Mouse (Mus musculus): ENCODE results near the gene Egfem1. TPM values are rescaled to one million over a fixed set of nuclear protein-coding genes. Genes with fewer than 3 reads are reported as not detected.

Gene Egfem1
- polyA plus RNA-seq, 1 experiment from 2014 or later, result 0.91 TPM

DNA sequence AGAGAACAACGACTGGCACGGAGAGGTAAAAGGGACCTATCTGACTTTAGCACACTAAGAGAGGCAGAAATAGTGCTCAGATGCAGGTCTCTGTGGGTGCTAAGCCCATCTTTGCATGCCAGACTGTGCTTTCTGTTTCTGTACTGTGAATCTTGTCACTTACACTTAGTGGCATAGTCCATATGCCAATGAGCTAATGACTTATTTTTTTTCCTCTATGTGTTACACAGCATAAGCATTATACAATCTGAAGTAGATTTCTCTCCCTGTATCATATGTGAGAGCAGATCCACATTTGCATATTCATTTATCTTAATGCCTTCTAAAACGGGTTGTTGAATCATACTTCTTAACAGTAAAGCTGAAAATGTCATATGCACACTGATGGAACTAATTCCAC lies 317.2 kb downstream of the Egfem1 start:
- Histone ChIP-seq H3K9ac (no peak overlapping the region), H3K4me3 (replicated peaks) (no peak overlapping the region), H3K4me1 (no peaks in the 10 kb centered on the region), H3K27me3 (replicated peaks) (no peaks in the 10 kb centered on the region), H3K27ac (no peak overlapping the region), H3K9me3 (no peaks in the 10 kb centered on the region), H3K4me2 (no peak overlapping the region), H3K36me3 (no peaks in the 10 kb centered on the region)
- WGBS, result 79% methylated on average over 3 of the region's 3 CpGs
- no peak for ATAC-seq (ENCODE audit: insufficient read depth, low FRiP score, low read depth)

DNA sequence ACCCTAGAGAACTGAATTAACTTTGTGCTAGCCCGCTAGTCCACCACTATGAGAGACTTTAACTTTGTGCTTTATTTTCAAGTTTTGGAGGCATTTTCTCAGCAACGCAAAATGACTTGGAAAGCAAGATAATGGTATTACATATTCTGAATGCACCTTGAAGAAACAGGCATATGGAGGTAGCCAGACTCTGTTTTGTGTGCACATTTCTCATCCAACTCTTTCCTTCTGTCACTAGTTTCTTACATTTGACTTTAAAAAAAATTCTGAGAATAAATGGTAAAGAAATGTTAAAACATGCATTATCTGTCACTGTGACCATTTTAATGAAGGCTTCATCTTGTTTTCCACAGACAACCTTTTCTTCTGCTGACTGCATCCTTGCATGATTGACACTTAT lies 339.8 kb downstream of the Egfem1 start:
- Histone ChIP-seq H3K27ac (no peak overlapping the region), H3K9ac (no peak overlapping the region), H3K4me3 (replicated peaks) (no peak overlapping the region), H3K9me3 (no peaks in the 10 kb centered on the region), H3K4me1 (no peaks in the 10 kb centered on the region), H3K27me3 (replicated peaks) (no peaks in the 10 kb centered on the region), H3K4me2 (no peak overlapping the region), H3K36me3 (no peaks in the 10 kb centered on the region)
- WGBS, result 91% methylated on average over 2 of the region's 2 CpGs
- ATAC-seq (ENCODE audit: insufficient read depth, low FRiP score, low read depth), result no peak

DNA sequence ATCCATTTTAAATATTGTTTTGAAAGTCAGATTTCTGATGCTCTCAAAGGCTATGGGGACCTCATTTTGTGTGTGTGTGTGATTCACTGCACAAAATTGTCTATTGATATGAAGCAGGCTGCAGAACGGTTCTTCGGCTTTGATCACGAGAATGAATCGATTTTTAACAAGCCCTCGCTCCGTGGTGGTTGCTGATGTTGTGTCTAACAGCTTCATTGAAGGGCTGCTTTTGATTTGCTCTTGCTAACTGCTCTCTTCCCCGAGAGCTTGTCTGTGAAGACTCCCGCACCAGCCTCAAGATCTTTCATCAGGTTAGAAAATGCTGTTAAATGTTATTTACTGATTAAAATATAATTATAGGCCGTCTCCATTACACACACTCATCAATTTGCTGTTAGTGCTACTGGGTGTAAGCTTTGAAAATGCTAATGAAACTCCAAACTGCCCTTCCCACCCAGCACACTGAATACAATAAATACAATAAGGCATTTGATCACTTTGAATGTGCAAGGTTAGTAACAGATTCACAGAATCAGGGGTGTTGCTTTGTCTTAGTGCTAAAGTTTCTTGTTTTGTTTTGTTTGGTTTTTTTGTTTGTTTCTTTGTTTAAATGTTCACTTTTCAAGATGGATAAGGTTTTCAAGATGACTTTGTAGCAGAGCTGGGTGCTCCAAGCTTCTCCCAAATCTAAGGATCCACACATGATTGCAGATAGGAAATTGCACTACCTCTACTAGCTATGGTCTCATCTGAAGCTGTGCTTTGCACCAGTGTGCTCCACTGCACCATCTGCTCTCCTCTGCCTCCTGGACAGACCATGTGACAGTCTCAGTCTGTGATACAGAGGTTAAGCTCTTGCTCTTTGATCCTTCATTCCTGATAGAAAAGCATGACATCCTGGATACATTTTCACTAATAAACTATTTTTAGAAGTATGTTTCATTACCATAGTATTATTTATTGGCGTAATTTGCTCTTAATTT lies 350.6 kb downstream of the Egfem1 start:
- no peaks in the 10 kb centered on the region for H3K36me3 ChIP-seq
- no peak overlapping the region for H3K9ac ChIP-seq
- H3K9me3 ChIP-seq, result no peaks in the 10 kb centered on the region
- H3K4me3 ChIP-seq (replicated peaks), result no peak overlapping the region
- H3K4me2 ChIP-seq, result no peak overlapping the region
- no peak overlapping the region for H3K27ac ChIP-seq
- no peaks in the 10 kb centered on the region for H3K4me1 ChIP-seq
- WGBS, result 71% methylated on average over 10 of the region's 10 CpGs
- ATAC-seq (ENCODE audit: insufficient read depth, low FRiP score, low read depth), result no peak
- no peaks in the 10 kb centered on the region for H3K27me3 ChIP-seq (replicated peaks)

DNA sequence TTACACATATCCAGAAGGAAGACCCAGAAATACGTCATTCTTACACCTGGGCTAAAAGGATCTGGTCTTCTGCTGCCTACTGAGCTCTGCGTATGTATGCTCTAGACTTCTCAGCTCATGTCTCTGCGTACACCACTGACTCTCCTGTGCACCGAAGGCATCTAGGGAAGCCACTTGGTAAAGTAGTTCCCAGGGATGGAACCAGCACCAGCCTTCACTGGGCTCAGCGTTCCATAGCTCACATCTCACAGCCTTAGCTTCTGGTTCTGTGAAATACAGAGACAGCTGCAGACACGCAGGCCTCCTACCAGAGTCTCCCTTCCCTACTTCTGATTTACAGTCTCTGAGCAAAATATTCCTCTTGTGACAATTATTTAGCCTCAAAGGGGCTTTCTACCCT lies 361.2 kb downstream of the Egfem1 start:
- Histone ChIP-seq H3K4me1 (no peaks in the 10 kb centered on the region), H3K36me3 (no peaks in the 10 kb centered on the region), H3K27me3 (replicated peaks) (no peaks in the 10 kb centered on the region), H3K4me3 (replicated peaks) (no peak overlapping the region), H3K4me2 (no peak overlapping the region), H3K9ac (no peak overlapping the region), H3K9me3 (no peaks in the 10 kb centered on the region), H3K27ac (no peak overlapping the region)
- ATAC-seq (ENCODE audit: insufficient read depth, low FRiP score, low read depth), result no peak
- 84% methylated on average over 6 of the region's 6 CpGs for WGBS

DNA sequence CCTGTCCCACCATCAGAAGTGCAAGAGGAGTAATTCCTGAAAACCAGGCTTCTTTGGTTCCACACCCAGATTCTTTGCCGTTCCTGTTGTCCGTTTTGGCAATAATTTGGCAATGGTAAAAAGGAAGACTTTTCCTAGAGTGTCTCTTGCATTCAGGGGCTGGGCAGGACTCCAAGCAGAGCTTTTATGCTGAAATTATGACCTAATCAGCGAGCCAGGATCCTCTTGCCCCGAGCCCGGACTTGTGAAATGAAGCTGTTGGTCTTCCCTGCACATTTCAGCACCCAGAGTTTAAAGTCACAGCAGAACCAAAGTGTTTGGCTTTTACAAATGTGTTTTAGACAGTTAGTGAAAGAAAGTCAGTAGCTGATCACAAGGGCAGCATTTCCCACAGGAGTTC lies 362.8 kb downstream of the Egfem1 start:
- WGBS, result 48% methylated on average over 5 of the region's 5 CpGs
- H3K36me3 ChIP-seq, result no peaks in the 10 kb centered on the region
- no peak overlapping the region for H3K4me3 ChIP-seq (replicated peaks)
- H3K4me1 ChIP-seq, result no peaks in the 10 kb centered on the region
- no peak overlapping the region for H3K4me2 ChIP-seq
- H3K9me3 ChIP-seq, result no peaks in the 10 kb centered on the region
- ATAC-seq (ENCODE audit: insufficient read depth, low FRiP score, low read depth), result no peak
- no peak overlapping the region for H3K27ac ChIP-seq
- H3K9ac ChIP-seq, result no peak overlapping the region
- no peaks in the 10 kb centered on the region for H3K27me3 ChIP-seq (replicated peaks)

DNA sequence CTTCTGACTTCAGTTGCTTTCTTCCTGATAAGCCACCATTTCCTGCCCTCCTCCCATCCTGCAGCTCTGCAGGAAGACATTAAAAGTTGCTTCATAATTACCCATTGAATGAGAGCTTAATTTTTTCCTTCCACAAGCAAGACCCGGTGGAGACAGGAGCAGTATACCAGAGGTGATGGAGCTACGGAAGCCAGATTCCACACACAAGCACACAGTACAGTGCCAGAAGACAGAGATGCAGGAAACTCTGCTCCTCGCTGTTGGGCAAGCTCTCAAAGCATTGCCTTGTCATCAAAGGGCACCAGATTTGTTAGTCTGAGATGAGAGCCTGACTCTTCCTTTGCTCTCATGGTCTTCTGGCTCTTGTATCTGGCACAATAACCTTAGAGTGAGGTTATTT lies 364.3 kb downstream of the Egfem1 start:
- Histone ChIP-seq H3K27ac (no peak overlapping the region), H3K4me3 (replicated peaks) (no peak overlapping the region), H3K4me2 (no peak overlapping the region), H3K27me3 (replicated peaks) (no peaks in the 10 kb centered on the region), H3K4me1 (no peaks in the 10 kb centered on the region), H3K9ac (no peak overlapping the region), H3K36me3 (no peaks in the 10 kb centered on the region), H3K9me3 (no peaks in the 10 kb centered on the region)
- no peak for ATAC-seq (ENCODE audit: insufficient read depth, low FRiP score, low read depth)
- WGBS, result 61% methylated on average over 3 of the region's 3 CpGs

DNA sequence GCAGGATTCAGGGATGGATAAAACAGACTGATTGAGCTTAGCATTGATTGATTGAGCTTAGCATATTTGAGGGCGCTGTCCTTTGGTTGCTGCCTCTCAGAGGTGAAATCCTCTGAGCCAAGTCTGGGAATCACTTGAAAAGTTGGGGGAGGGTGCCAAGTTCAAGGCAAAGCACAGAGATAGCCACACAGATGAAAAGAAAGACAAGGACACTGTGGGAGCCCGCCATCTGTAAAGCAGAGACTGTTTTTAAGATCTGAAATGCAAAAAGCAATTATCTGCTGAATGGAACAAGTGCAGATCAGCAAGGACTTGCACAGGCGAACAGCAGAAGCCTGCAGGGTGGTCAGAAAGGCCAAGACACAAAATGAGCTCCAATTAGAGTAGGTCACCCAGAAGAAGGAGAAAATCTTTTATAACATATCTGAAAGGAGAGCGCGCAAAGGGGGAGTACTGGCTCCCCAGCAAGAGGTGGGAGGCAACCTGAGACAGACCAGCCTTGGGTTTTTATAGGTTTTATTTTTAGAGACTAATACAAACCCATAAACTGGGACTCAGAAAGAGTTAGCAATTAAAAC lies 367.1 kb downstream of the Egfem1 start:
- H3K4me2 ChIP-seq, result no peak overlapping the region
- no peaks in the 10 kb centered on the region for H3K9me3 ChIP-seq
- H3K4me3 ChIP-seq (replicated peaks), result no peak overlapping the region
- no peak for ATAC-seq (ENCODE audit: insufficient read depth, low FRiP score, low read depth)
- WGBS, result 67% methylated on average over 5 of the region's 5 CpGs
- H3K4me1 ChIP-seq, result no peaks in the 10 kb centered on the region
- H3K36me3 ChIP-seq, result no peaks in the 10 kb centered on the region
- H3K9ac ChIP-seq, result no peak overlapping the region
- no peak overlapping the region for H3K27ac ChIP-seq
- no peaks in the 10 kb centered on the region for H3K27me3 ChIP-seq (replicated peaks)

DNA sequence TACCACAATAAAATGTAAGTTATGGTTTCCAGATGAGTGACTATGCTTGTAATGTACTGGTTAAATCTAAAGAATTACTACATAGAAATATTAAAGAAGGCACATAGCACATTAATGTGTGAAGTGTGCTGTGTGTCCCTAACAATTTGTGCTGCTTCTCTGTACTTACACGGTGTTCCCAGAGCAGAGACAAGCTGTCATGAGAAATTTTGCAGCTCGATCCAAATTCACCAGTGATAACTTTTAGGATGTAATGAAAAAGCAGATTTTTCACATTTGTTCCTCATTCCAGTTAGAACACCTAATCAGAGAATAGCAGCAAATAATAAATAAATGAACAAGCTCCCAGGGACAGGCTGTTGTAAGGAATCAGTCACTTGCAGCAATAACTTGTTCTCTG lies 416.4 kb downstream of the Egfem1 start:
- Histone ChIP-seq H3K4me3 (replicated peaks) (no peak overlapping the region), H3K9ac (no peak overlapping the region), H3K4me1 (no peaks in the 10 kb centered on the region), H3K4me2 (no peak overlapping the region), H3K27ac (no peak overlapping the region), H3K36me3 (no peaks in the 10 kb centered on the region), H3K27me3 (replicated peaks) (no peaks in the 10 kb centered on the region), H3K9me3 (no peaks in the 10 kb centered on the region)
- ATAC-seq (ENCODE audit: insufficient read depth, low FRiP score, low read depth), result no peak
- WGBS, result 75% methylated on average over 2 of the region's 2 CpGs

DNA sequence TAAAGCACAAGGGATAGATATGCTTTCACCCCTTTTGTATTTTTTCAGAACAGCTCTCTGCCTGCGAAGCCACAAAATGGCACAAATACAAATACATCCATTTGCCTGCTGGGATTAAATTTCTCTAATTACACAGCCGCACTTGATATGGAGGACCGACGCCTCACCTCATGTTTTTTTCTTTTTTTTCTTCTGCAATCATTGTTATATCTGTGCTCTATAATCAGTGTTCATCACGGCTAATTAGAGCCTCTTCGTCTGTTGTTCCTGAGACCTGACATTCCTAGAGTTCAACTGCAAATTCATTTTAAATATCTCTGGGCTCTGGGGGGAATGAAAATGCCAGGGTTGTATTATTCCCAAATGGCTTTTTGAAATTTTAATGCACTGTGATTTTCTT lies 417.4 kb downstream of the Egfem1 start:
- Histone ChIP-seq H3K27ac (no peak overlapping the region), H3K36me3 (no peaks in the 10 kb centered on the region), H3K9me3 (no peaks in the 10 kb centered on the region), H3K4me1 (no peaks in the 10 kb centered on the region), H3K27me3 (replicated peaks) (no peaks in the 10 kb centered on the region), H3K4me2 (no peak overlapping the region), H3K4me3 (replicated peaks) (no peak overlapping the region), H3K9ac (no peak overlapping the region)
- ATAC-seq (ENCODE audit: insufficient read depth, low FRiP score, low read depth), result no peak
- 83% methylated on average over 6 of the region's 6 CpGs for WGBS

DNA sequence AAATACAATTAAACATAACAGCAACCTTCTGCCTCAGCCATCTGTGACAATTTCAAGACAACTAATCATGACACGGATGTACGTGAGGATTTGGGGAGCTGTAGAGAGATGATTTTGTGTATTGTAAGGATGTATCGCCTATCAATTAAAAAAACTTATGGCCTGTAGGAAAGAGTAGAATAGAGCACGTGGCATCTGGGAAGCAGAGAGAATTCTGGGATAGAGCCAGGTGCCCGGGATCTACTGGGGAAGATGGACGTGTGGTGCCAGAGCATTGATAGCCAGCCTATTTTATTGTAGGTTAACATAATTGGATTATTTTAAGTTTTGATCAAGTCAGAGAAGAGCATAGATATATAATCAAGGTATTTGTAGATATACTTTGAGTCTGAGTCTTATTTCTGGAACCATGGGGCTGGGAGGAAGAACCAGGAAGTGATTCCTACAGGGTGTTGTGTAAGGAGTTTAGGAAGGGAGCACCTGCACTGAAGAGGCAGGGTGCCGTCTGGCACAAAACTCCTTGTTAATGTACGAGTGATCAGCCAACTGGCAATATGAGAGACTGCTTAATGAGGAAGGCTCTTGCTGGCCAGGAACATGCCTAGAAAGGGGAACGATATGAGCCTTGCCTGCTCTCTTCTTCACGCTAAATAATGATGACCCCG lies 443.6 kb downstream of the Egfem1 start:
- H3K27me3 ChIP-seq (replicated peaks), result no peaks in the 10 kb centered on the region
- H3K27ac ChIP-seq, result no peak overlapping the region
- no peaks in the 10 kb centered on the region for H3K36me3 ChIP-seq
- no peaks in the 10 kb centered on the region for H3K9me3 ChIP-seq
- no peak overlapping the region for H3K9ac ChIP-seq
- H3K4me3 ChIP-seq (replicated peaks), result no peak overlapping the region
- H3K4me2 ChIP-seq, result no peak overlapping the region
- H3K4me1 ChIP-seq, result no peaks in the 10 kb centered on the region
- no peak for ATAC-seq (ENCODE audit: insufficient read depth, low FRiP score, low read depth)
- 85% methylated on average over 11 of the region's 11 CpGs for WGBS

DNA sequence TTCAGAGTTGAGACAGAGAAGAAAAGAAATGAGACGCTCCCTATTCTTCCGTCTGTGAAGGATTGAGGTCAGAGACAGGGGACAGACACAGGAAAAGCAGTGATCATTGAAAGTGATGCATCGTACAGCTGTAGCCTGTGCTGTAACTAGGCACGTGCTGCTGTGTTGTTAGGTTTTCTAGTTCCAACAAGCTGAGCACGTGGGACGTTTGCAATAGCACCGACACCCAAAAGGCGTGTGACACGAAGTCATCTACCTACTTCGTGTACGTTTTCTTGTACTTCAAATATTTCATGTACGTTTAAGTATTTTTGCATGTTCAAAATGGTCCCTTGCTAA lies 444.1 kb downstream of the Egfem1 start:
- Histone ChIP-seq H3K4me3 (replicated peaks) (no peak overlapping the region), H3K9me3 (no peaks in the 10 kb centered on the region), H3K9ac (no peak overlapping the region), H3K27ac (no peak overlapping the region), H3K4me1 (no peaks in the 10 kb centered on the region), H3K27me3 (replicated peaks) (no peaks in the 10 kb centered on the region), H3K36me3 (no peaks in the 10 kb centered on the region), H3K4me2 (no peak overlapping the region)
- ATAC-seq (ENCODE audit: insufficient read depth, low FRiP score, low read depth), result no peak
- 79% methylated on average over 12 of the region's 12 CpGs for WGBS

DNA sequence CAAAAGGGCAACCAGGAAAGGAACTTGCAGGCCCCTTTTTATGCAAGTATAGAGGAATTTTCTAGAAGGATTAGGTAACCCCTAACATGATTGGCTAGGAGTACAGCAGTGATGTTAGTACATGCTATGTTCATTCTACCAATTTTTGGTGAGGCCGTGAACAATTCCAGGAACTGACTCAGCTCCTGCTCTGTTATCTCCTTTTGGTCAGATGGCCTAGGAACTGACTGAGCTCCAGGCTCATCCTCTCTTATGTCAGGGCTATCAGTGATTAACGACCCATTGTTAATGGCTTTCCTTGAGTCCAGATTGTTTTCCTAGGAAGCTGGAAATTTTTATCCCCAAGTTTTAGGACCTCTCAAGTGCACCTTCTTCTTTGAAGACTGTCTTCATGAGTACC lies 457.4 kb downstream of the Egfem1 start:
- no peaks in the 10 kb centered on the region for H3K9me3 ChIP-seq
- no peaks in the 10 kb centered on the region for H3K27me3 ChIP-seq (replicated peaks)
- 54% methylated on average over 2 of the region's 2 CpGs for WGBS
- H3K27ac ChIP-seq, result no peak overlapping the region
- no peaks in the 10 kb centered on the region for H3K4me1 ChIP-seq
- no peak overlapping the region for H3K4me3 ChIP-seq (replicated peaks)
- no peak overlapping the region for H3K4me2 ChIP-seq
- no peak for ATAC-seq (ENCODE audit: insufficient read depth, low FRiP score, low read depth)
- no peaks in the 10 kb centered on the region for H3K36me3 ChIP-seq
- H3K9ac ChIP-seq, result no peak overlapping the region
